Mouse (Mus musculus) ES-Bruce4 (cell line): ENCODE results near the gene Ttc39d.

Source experiments
- CTCF ChIP-seq: IDR thresholded peaks from one replicate; pipeline ENCODE4 v1.8.1; 2011; ENCODE audit warnings: low read depth, low read length
- EP300 ChIP-seq: IDR thresholded peaks from 2 replicates; pipeline ENCODE4 v1.6.1; 2011; ENCODE audit warnings: low read depth, low read length; ENCODE audit not compliant: insufficient read depth
- POLR2A ChIP-seq: IDR thresholded peaks from one replicate; pipeline ENCODE4 v1.8.1; 2011; ENCODE audit warnings: low read length; ENCODE audit not compliant: insufficient read depth

- TF ChIP-seq CTCF, result no peak
- TF ChIP-seq POLR2A, result no peak
- no peak for TF ChIP-seq EP300
Observed at GRCm38 (mm10) chr17:80221202-80221601, 13.9 kb downstream of the Ttc39d start.
